Mouse (Mus musculus): ENCODE data around the gene Pigt. TPM values are rescaled to one million over a fixed set of nuclear protein-coding genes. Genes with fewer than 3 reads are reported as not detected.

The Pigt gene
- polyA plus RNA-seq, 1 experiment, result 49.9 TPM

- no peak overlapping the region for H3K4me3 ChIP-seq (ENCODE audit: low read depth, low read length)
- H3K9ac ChIP-seq (ENCODE audit: low read depth, poor library complexity, severe bottlenecking), result no peak overlapping the region
- no peaks in the 10 kb centered on the region for H3K27me3 ChIP-seq (ENCODE audit: control insufficient read depth, insufficient read depth, low read length, poor library complexity, severe bottlenecking)
- no peak overlapping the region for H3K27ac ChIP-seq (ENCODE audit: insufficient read depth, low read length)
- TF ChIP-seq CTCF (IDR thresholded peaks at IDR 0.05; ENCODE audit: low read depth, low read length) (no peak), POLR2A (IDR thresholded peaks at IDR 0.05; ENCODE audit: insufficient read depth, low read length) (no peak), EP300 (IDR thresholded peaks at IDR 0.05; ENCODE audit: insufficient read depth, low read depth, low read length) (no peak)
- H3K9me3 ChIP-seq (replicated peaks; ENCODE audit: control insufficient read depth, insufficient read depth, low read length, poor library complexity, severe bottlenecking), result no peaks in the 10 kb centered on the region
- H3K36me3 ChIP-seq (ENCODE audit: control insufficient read depth, insufficient read depth, low read length, poor library complexity, severe bottlenecking), result peaks cover 11% of the 10 kb centered on the region
- H3K4me1 ChIP-seq (ENCODE audit: control insufficient read depth, insufficient read depth, low read length), result peaks cover 2% of the 10 kb centered on the region
These were observed 8.5 kb downstream of the Pigt start for GRCm38 (mm10) chr2:164505619-164506347.

DNA sequence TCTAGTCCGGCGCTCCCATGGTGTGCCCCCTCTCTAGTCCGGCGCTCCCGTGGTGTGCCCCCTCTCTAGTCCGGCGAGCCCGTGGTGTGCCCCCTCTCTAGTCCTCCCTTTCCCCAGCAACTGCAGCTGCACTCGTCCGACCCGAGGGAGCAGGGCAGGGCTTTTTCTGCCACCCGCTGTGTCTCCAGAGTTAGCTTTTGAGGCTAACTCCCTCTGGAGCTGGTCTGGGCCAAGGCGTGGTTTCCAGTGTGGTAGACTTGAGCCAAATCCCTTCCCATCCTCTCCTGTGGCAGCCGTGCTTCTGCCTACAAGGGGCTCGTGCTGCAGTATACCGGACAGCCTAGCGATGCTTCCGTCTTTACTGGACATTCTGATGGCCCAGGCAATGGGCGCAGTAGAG lies 10.5 kb downstream of the Pigt start:
- Histone ChIP-seq H3K4me3 (ENCODE audit: low read depth, low read length) (peak overlapping the region; percentile 31), H3K9ac (ENCODE audit: low read depth, poor library complexity, severe bottlenecking) (0 out of 2 replicates have a peak overlapping the region, but pooled peaks have one; percentile 5), H3K27me3 (ENCODE audit: control insufficient read depth, insufficient read depth, low read length, poor library complexity, severe bottlenecking) (no peaks in the 10 kb centered on the region), H3K36me3 (ENCODE audit: control insufficient read depth, insufficient read depth, low read length, poor library complexity, severe bottlenecking) (peaks cover 6% of the 10 kb centered on the region), H3K4me1 (ENCODE audit: control insufficient read depth, insufficient read depth, low read length) (peaks cover 2% of the 10 kb centered on the region), H3K27ac (ENCODE audit: insufficient read depth, low read length) (no peak overlapping the region), H3K9me3 (replicated peaks; ENCODE audit: control insufficient read depth, insufficient read depth, low read length, poor library complexity, severe bottlenecking) (no peaks in the 10 kb centered on the region)
- TF ChIP-seq EP300 (IDR thresholded peaks at IDR 0.05; ENCODE audit: insufficient read depth, low read depth, low read length) (no peak), POLR2A (IDR thresholded peaks at IDR 0.05; ENCODE audit: insufficient read depth, low read length) (no peak), CTCF (IDR thresholded peaks at IDR 0.05; ENCODE audit: low read depth, low read length) (no peak)

DNA sequence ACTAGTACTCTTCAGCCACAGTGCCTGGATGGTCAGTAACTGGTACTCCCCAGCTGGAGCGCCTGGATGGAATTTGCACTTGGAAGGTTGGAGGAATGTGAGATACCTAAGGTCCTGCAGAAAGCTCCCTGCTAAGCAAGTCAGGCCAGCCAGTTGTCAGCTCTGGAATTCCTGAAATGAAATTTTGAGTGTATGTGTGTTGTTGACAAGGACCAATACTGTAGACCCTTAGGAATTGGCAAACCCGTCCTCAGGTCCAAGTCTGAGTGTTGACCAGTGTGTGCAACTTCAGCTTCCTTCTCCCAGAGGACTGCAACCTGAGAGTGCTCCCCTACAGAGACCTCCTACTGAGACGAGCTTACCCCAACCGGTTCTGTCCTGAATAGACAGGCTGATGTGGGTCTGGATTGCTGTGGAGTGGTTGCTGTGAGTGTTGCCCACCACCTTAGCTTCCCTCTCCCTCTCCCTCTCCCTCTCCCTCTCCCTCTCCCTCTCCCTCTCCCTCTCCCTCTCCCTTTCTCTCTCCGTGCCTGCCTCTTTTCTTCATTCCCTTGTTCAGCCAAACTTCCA lies 13.4 kb downstream of the Pigt start:
- Histone ChIP-seq H3K36me3 (ENCODE audit: control insufficient read depth, insufficient read depth, low read length, poor library complexity, severe bottlenecking) (no peaks in the 10 kb centered on the region), H3K4me1 (ENCODE audit: control insufficient read depth, insufficient read depth, low read length) (peaks cover 6% of the 10 kb centered on the region), H3K9me3 (replicated peaks; ENCODE audit: control insufficient read depth, insufficient read depth, low read length, poor library complexity, severe bottlenecking) (no peaks in the 10 kb centered on the region), H3K4me3 (ENCODE audit: low read depth, low read length) (no peak overlapping the region), H3K27ac (ENCODE audit: insufficient read depth, low read length) (no peak overlapping the region), H3K27me3 (ENCODE audit: control insufficient read depth, insufficient read depth, low read length, poor library complexity, severe bottlenecking) (no peaks in the 10 kb centered on the region), H3K9ac (ENCODE audit: low read depth, poor library complexity, severe bottlenecking) (no peak overlapping the region)
- TF ChIP-seq CTCF (IDR thresholded peaks at IDR 0.05; ENCODE audit: low read depth, low read length) (no peak), POLR2A (IDR thresholded peaks at IDR 0.05; ENCODE audit: insufficient read depth, low read length) (no peak), EP300 (IDR thresholded peaks at IDR 0.05; ENCODE audit: insufficient read depth, low read depth, low read length) (no peak)

- Histone ChIP-seq H3K27me3 (ENCODE audit: control insufficient read depth, insufficient read depth, low read length, poor library complexity, severe bottlenecking) (no peaks in the 10 kb centered on the region), H3K4me1 (ENCODE audit: control insufficient read depth, insufficient read depth, low read length) (peaks cover 6% of the 10 kb centered on the region), H3K27ac (ENCODE audit: insufficient read depth, low read length) (no peak overlapping the region), H3K9ac (ENCODE audit: low read depth, poor library complexity, severe bottlenecking) (no peak overlapping the region), H3K9me3 (replicated peaks; ENCODE audit: control insufficient read depth, insufficient read depth, low read length, poor library complexity, severe bottlenecking) (no peaks in the 10 kb centered on the region), H3K4me3 (ENCODE audit: low read depth, low read length) (no peak overlapping the region), H3K36me3 (ENCODE audit: control insufficient read depth, insufficient read depth, low read length, poor library complexity, severe bottlenecking) (no peaks in the 10 kb centered on the region)
- TF ChIP-seq EP300 (IDR thresholded peaks at IDR 0.05; ENCODE audit: insufficient read depth, low read depth, low read length), result no peak
- TF ChIP-seq CTCF (IDR thresholded peaks at IDR 0.05; ENCODE audit: low read depth, low read length), result no peak
- no peak for TF ChIP-seq POLR2A (IDR thresholded peaks at IDR 0.05; ENCODE audit: insufficient read depth, low read length)
These were observed 15.0 kb downstream of the Pigt start for GRCm38 (mm10) chr2:164512121-164512909.

- Histone ChIP-seq H3K4me1 (ENCODE audit: control insufficient read depth, insufficient read depth, low read length) (peaks cover 4% of the 10 kb centered on the region), H3K9me3 (replicated peaks; ENCODE audit: control insufficient read depth, insufficient read depth, low read length, poor library complexity, severe bottlenecking) (no peaks in the 10 kb centered on the region), H3K27ac (ENCODE audit: insufficient read depth, low read length) (no peak overlapping the region), H3K9ac (ENCODE audit: low read depth, poor library complexity, severe bottlenecking) (no peak overlapping the region), H3K27me3 (ENCODE audit: control insufficient read depth, insufficient read depth, low read length, poor library complexity, severe bottlenecking) (no peaks in the 10 kb centered on the region), H3K36me3 (ENCODE audit: control insufficient read depth, insufficient read depth, low read length, poor library complexity, severe bottlenecking) (no peaks in the 10 kb centered on the region), H3K4me3 (ENCODE audit: low read depth, low read length) (no peak overlapping the region)
- TF ChIP-seq EP300 (IDR thresholded peaks at IDR 0.05; ENCODE audit: insufficient read depth, low read depth, low read length) (no peak), CTCF (IDR thresholded peaks at IDR 0.05; ENCODE audit: low read depth, low read length) (no peak), POLR2A (IDR thresholded peaks at IDR 0.05; ENCODE audit: insufficient read depth, low read length) (no peak)
These were observed 16.1 kb downstream of the Pigt start for GRCm38 (mm10) chr2:164513389-164513788.
